Mouse (Mus musculus) heart, postnatal 0 days (tissue): Measurements from ENCODE around the gene Tbc1d17.

Experiments
- CTCF ChIP-seq: IDR thresholded peaks from 2 replicates; pipeline ENCODE4 v1.5.1; 2016; ENCODE audit warnings: antibody characterized with exemption, control low read depth, low read depth
- EP300 ChIP-seq: IDR thresholded peaks from 2 replicates; pipeline ENCODE4 v1.6.1; 2016; ENCODE audit warnings: antibody characterized with exemption, low read depth

- TF ChIP-seq CTCF = no peak
- no peak for TF ChIP-seq EP300
Observed at GRCm38 (mm10) chr7:44810819-44811557, 37.9 kb downstream of the Tbc1d17 start.
